Mouse (Mus musculus) midbrain, postnatal 0 days (tissue): ENCODE data around the gene Cmtm1. TPM values are rescaled to one million over a fixed set of nuclear protein-coding genes. Genes with fewer than 3 reads are reported as not detected.

Source experiments
- ATAC-seq: fragments of 200-750 bp; cut with Nextera tagmentation; 2 replicates; pipeline ENCODE4 v1.8.0; 2017; ENCODE audit warnings: moderate number of reproducible peaks, mild to moderate bottlenecking, moderate TSS enrichment, moderate library complexity; ENCODE audit not compliant: low FRiP score
- DNase-seq: peaks from one replicate; pipeline ENCODE4 v3.0.0-alpha.2; 2015; ENCODE audit warnings: low spot score
- H3K27ac ChIP-seq: fragments of 300-500 bp; sonication (generic); 2 replicates; pipeline ENCODE4 v1.5.1; 2014; ENCODE audit warnings: low read depth, mild to moderate bottlenecking, low read length, mixed read lengths
- H3K27me3 ChIP-seq: fragments of 300-500 bp; sonication (generic); 2 replicates; pipeline ENCODE4 v1.6.1; 2014; ENCODE audit warnings: low read length, control low read depth, mixed read lengths; ENCODE audit not compliant: insufficient read depth
- H3K36me3 ChIP-seq: fragments of 300-500 bp; sonication (generic); 2 replicates; pipeline ENCODE4 v1.6.1; 2014; ENCODE audit warnings: low read length, control low read depth, mixed read lengths; ENCODE audit not compliant: insufficient read depth
- H3K4me1 ChIP-seq: fragments of 300-500 bp; sonication (generic); 2 replicates; pipeline ENCODE4 v1.6.1; 2014; ENCODE audit warnings: mild to moderate bottlenecking, control low read depth, antibody characterized with exemption, low read length, mixed read lengths; ENCODE audit not compliant: insufficient read depth
- H3K4me2 ChIP-seq: fragments of 300-500 bp; sonication (generic); 2 replicates; pipeline ENCODE4 v1.6.1; 2014; ENCODE audit warnings: low read depth, mild to moderate bottlenecking, low read length, mixed read lengths; ENCODE audit not compliant: poor library complexity, severe bottlenecking
- H3K4me3 ChIP-seq: fragments of 300-500 bp; sonication (generic); 2 replicates; pipeline ENCODE4 v1.5.1; 2014; ENCODE audit warnings: low read depth, mild to moderate bottlenecking, low read length, moderate library complexity
- H3K9ac ChIP-seq: fragments of 300-500 bp; sonication (generic); replicated peaks from 2 replicates; pipeline ENCODE4 v1.6.1; 2014; ENCODE audit warnings: mild to moderate bottlenecking, low read length, moderate library complexity, mixed read lengths; ENCODE audit not compliant: poor library complexity, severe bottlenecking
- H3K9me3 ChIP-seq: fragments of 300-500 bp; sonication (generic); 2 replicates; pipeline ENCODE4 v1.6.1; 2016; ENCODE audit warnings: low read length, control low read depth
- CTCF ChIP-seq: IDR thresholded peaks from 2 replicates; pipeline ENCODE4 v1.5.1; 2016; ENCODE audit warnings: antibody characterized with exemption, mild to moderate bottlenecking
- WGBS: fragments of 180-500 bp; shearing (Covaris S2); extraction: QIAGEN DNeasy Blood & Tissue Kit; methylation state at CpG from one replicate; pipeline ENCODE4 v1.1.7; 2014; 5-methylcytosine and 5-hydroxymethylcytosine counted together
- polyA plus RNA-seq: library from polyadenylated mRNA; unstranded; fragments of >200 nt; fragmentation: Nextera tagmentation; extraction: Ambion mirVana; gene quantifications from 2 replicates; pipeline ENCODE4 v1.2.1, GENCODE M21; 2015
- total RNA-seq: library from RNA; depleted of rRNA; stranded (reverse); fragments of >200 nt; gene quantifications from 2 replicates; pipeline ENCODE4 v1.2.3, GENCODE M21; 2014

Cmtm1 gene
- total and polyA plus RNA-seq, 2 experiments from 2014 or later = not detected

- no peaks in the 10 kb centered on the region for H3K27me3 ChIP-seq
- H3K4me3 ChIP-seq = peak within 1 kb of the TSS; percentile 70
- DNase-seq (peak; percentile 95), ATAC-seq (peak; percentile 63)
- 4% methylated on average over 41 of the region's 41 CpGs for WGBS
- no peaks in the 10 kb centered on the region for H3K9me3 ChIP-seq
- H3K4me1 ChIP-seq = peaks cover 6% of the 10 kb centered on the region; the same call in 1 of the 2 replicates
- H3K4me2 ChIP-seq = peak within 1 kb of the TSS; percentile 86
- no peaks in the 10 kb centered on the region; the same call in 1 of the 2 replicates for H3K36me3 ChIP-seq
- peak within 1 kb of the TSS; percentile 50 for H3K9ac ChIP-seq
- H3K27ac ChIP-seq = 0 out of 2 replicates have a peak within 1 kb of the TSS, but pooled peaks have one; percentile 44
- peak; percentile 50 for TF ChIP-seq CTCF
These were observed 59.2 kb downstream of the Cmtm1 start, which contains the start of gene Cklf for GRCm38 (mm10) chr8:104250439-104251367. Cklf (plus strand) TSS chr8:104250861.

DNA sequence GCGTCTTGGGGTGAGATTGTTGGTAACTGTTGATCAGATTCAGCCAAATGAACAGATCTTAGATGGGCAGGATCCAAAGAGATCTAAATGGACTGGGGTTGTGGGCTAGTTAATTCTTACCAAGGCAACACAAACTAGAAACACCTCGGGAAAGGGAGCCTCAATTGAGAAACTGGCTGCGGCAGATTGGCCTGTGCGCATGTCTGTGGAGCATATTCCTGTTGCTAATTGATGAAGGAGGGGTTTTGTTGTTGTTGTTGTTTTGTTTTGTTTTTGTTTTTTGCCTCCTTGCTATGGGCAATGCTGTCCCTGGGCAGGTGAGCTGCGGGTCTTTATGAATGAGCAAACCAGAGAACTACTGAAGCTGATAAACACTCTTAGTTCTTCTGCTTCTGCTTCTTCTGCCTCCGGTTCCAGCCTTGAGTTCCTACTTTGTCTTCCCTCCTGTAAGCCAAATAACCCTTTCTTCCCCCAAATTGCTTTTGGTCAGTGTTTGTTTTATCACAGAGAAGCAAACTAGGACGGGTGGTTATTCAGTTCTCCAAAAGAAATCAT, 60.4 kb downstream of the Cmtm1 start:
- no peak overlapping the region for H3K4me2 ChIP-seq
- H3K27me3 ChIP-seq = no peaks in the 10 kb centered on the region
- H3K9ac ChIP-seq = no peak overlapping the region
- H3K4me1 ChIP-seq = peaks cover 6% of the 10 kb centered on the region; the same call in 1 of the 2 replicates
- no peak overlapping the region for H3K27ac ChIP-seq
- H3K36me3 ChIP-seq = peaks cover 3% of the 10 kb centered on the region; the same call in 1 of the 2 replicates
- no peak overlapping the region for H3K4me3 ChIP-seq
- no peaks in the 10 kb centered on the region for H3K9me3 ChIP-seq
- no peak for DNase-seq
- 91% methylated on average over 7 of the region's 7 CpGs for WGBS
- no peak for TF ChIP-seq CTCF
- no peak for ATAC-seq

DNA sequence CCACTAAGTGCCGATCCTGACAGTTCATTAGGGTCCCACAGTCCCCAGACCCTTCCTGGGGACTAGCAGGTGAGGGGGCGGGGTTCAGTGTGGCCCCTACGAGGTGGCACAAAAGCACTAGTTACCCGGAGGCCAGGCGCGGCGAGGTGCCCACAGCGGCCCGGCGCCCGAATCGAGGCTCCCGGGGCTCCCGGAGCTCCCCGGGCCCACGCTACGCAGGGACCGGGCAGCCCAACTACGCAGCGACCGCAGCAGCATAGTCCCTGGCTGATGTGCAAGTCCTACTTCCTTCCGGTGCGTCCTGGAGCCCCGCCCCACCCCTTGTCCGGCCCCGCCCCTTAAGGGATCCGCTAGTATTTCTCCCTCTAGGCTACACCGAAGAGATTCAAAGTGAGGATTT, 61.7 kb downstream of the Cmtm1 start, which contains the start of gene Tk2:
TSS of gene Tk2 (minus strand) at position 283 of the 400 bp plus-strand sequence.
- DNase-seq (peak; percentile 86), ATAC-seq (peak; percentile 91)
- Histone ChIP-seq H3K9me3 (no peaks in the 10 kb centered on the region), H3K27ac (peak within 1 kb of the TSS; percentile 77), H3K27me3 (no peaks in the 10 kb centered on the region), H3K4me2 (peak within 1 kb of the TSS; percentile 79), H3K4me1 (peaks cover 6% of the 10 kb centered on the region; the same call in 1 of the 2 replicates), H3K4me3 (peak within 1 kb of the TSS; percentile 89), H3K36me3 (peaks cover 6% of the 10 kb centered on the region; the same call in 1 of the 2 replicates), H3K9ac (peak within 1 kb of the TSS; percentile 93)
- under 1% methylated on average over 20 of the region's 28 CpGs for WGBS
- no peak for TF ChIP-seq CTCF

DNA sequence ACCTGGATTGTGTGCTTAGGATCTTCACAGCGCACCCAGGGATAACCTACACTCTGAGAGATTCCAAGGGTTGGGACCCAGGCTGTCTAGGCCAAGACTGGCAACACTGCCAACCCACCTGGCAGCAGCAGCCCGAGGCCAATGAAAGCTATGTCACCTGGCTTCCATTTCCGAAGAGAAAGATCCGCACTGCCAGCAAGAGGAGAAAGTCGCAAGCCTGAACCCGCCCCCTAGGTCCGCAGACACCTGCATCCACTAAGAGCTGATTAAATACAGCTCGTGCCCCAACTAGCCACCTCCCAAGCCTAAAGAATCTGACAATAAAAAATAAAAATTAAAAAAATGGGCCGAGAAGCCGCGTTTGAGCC, 62.1 kb downstream of the Cmtm1 start:
- WGBS = 3% methylated on average over 11 of the region's 11 CpGs
- ATAC-seq = peak; percentile 25

DNA sequence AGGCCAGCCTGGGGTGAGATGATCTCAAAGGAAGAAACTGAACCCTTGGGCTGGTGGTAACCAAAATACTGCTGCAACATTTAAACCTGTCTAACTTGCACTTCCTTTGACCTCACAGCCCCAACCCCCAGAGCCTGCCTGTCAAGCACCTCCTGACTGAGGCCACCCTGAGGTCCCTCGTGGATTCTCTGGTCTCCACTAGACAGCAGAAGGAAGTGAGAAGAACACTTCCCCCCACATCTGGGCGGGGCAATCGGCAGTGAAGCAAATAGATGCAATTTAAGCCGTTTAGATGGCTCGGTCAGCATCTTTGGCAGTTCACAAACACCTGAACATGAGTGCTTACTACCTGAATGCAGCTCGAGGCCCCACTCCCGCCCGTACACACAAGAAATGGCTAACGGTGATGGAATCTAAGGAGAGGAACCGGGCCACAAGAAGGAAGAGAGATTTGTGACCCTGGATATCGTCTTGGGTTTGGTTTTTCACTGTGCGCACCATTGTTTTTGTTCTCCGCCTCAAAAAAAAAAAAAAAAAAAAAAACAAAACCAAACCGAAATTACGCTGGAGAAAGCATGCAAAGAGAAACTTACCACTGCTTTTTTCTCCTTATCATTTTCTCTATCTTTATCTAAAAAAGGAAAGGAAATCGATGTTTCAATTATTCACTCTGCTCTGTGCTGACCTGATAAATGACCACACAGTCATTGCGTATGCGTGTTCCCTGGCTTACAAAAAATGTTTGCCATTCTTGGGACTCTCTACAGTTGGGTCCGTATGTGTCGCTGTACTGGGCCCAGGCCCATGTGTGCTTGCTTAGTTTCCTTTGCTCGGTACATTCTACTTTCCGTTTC, 62.7 kb downstream of the Cmtm1 start:
- Histone ChIP-seq H3K27me3 (no peaks in the 10 kb centered on the region), H3K9ac (peak overlapping the region; percentile 93), H3K4me2 (peak overlapping the region; percentile 79), H3K27ac (no peak overlapping the region), H3K4me1 (peaks cover 6% of the 10 kb centered on the region; the same call in 1 of the 2 replicates), H3K36me3 (peaks cover 16% of the 10 kb centered on the region), H3K9me3 (no peaks in the 10 kb centered on the region), H3K4me3 (peak overlapping the region; percentile 89)
- no peak for TF ChIP-seq CTCF
- 78% methylated on average over 22 of the region's 22 CpGs for WGBS
- ATAC-seq (no peak), DNase-seq (no peak)

More for the DNA sequence above, 62.1 kb downstream of the Cmtm1 start:
- Histone ChIP-seq H3K4me1 (peaks cover 6% of the 10 kb centered on the region; the same call in 1 of the 2 replicates), H3K4me3 (peak overlapping the region; percentile 89), H3K27ac (peak overlapping the region; percentile 77), H3K4me2 (peak overlapping the region; percentile 79), H3K27me3 (no peaks in the 10 kb centered on the region), H3K9ac (peak overlapping the region; percentile 93), H3K36me3 (peaks cover 10% of the 10 kb centered on the region), H3K9me3 (no peaks in the 10 kb centered on the region)
- peak; percentile 12 for DNase-seq
- TF ChIP-seq CTCF = peak; percentile 3; the same call in 1 of the 2 replicates
